In genomic region chr12:76596292-76597023, GRCm38 (mm10) we compare ENCODE assay signal across 8 mouse cellular contexts.
A peak's percentile ranks its signal among the peaks of the same experiment; 100 is the strongest.
DNase-seq lines count a peak whose midpoint lies in the region; ATAC-seq and TF ChIP-seq lines count a peak whose summit lies in the region.

No protein-coding gene starts in this region.

- no peak overlapping the region for H3K4me2 ChIP-seq in intestine, embryonic 15.5 days (replicated peaks)
- H3K4me2 ChIP-seq in midbrain, embryonic 15.5 days, result no peak overlapping the region

- H3K9ac ChIP-seq in intestine, embryonic 15.5 days, result no peak overlapping the region
- no peak overlapping the region for H3K9ac ChIP-seq in midbrain, embryonic 15.5 days

- H3K4me3 ChIP-seq in gastrocnemius, adult 2 months, result no peak overlapping the region
- H3K4me3 ChIP-seq in intestine, embryonic 15.5 days (replicated peaks), result no peak overlapping the region
- H3K4me3 ChIP-seq in midbrain, embryonic 15.5 days, result no peak overlapping the region

- intact Hi-C loops in gastrocnemius, adult 2 months (cut with DNase I), result no loop called here
- intact Hi-C loops in left cerebral cortex, postnatal 36 days (cut with DNase I), result loop anchor here (10.0 kb wide), 1 partner anchor 222 kb away; the partner anchor contains the start of gene Zbtb1

- DNase-seq in spleen, adult 18-20 months, result peak; percentile 34 to 64
- no peak for DNase-seq in spleen, adult 12 weeks (ENCODE audit: low spot score)
- peak; percentile 85 to 92 for DNase-seq in cerebellum, postnatal 14 days
- DNase-seq in gastrocnemius, adult 2 months, result peak; percentile 81
- peak; percentile 72 to 77 for DNase-seq in left cerebral cortex, postnatal 36 days (ENCODE audit: low spot score in 2 of 2)
- peak; percentile 67 to 88 for DNase-seq in spleen, postnatal 4 days (ENCODE audit: low spot score in 2 of 2)

- H3K27ac ChIP-seq in gastrocnemius, adult 2 months, result no peak overlapping the region; the same call in 1 of the 2 replicates
- H3K27ac ChIP-seq in intestine, embryonic 15.5 days, result no peak overlapping the region
- H3K27ac ChIP-seq in midbrain, embryonic 15.5 days, result no peak overlapping the region

- peaks cover 21% of the 10 kb centered on the region for H3K4me1 ChIP-seq in intestine, embryonic 15.5 days (replicated peaks)
- H3K4me1 ChIP-seq in midbrain, embryonic 15.5 days, result peaks cover 6% of the 10 kb centered on the region; the same call in 1 of the 2 replicates

- H3K27me3 ChIP-seq in intestine, embryonic 15.5 days (replicated peaks), result no peaks in the 10 kb centered on the region
- no peaks in the 10 kb centered on the region for H3K27me3 ChIP-seq in midbrain, embryonic 15.5 days (replicated peaks)

- WGBS in intestine, embryonic 15.5 days, result 55% methylated on average over 15 of the region's 15 CpGs
- WGBS in midbrain, embryonic 15.5 days, result 53% methylated on average over 15 of the region's 15 CpGs

- no peaks in the 10 kb centered on the region for H3K9me3 ChIP-seq in intestine, embryonic 15.5 days
- H3K9me3 ChIP-seq in midbrain, embryonic 15.5 days, result no peaks in the 10 kb centered on the region

- peak; percentile 70 for TF ChIP-seq CTCF in gastrocnemius, adult 2 months (IDR thresholded peaks at IDR 0.05)

- H3K36me3 ChIP-seq in intestine, embryonic 15.5 days, result no peaks in the 10 kb centered on the region
- no peaks in the 10 kb centered on the region for H3K36me3 ChIP-seq in midbrain, embryonic 15.5 days (replicated peaks)

- ATAC-seq in intestine, embryonic 15.5 days, result peak; percentile 40; the same call in 1 of the 2 replicates
- ATAC-seq in midbrain, embryonic 15.5 days (replicated peaks), result peak; percentile 44
